Mouse (Mus musculus): ENCODE measurements at regions not wholly inside any gene's neighbourhood (a gene's known extent, or its start where the extent isn't known, plus 50 kb on each side); places are given as distances from the start of the nearest gene placed in this dataset.

- TF ChIP-seq CTCF (IDR thresholded peaks at IDR 0.05; ENCODE audit: low read depth) (no peak), EP300 (IDR thresholded peaks at IDR 0.05; ENCODE audit: low read depth) (no peak)
Measured at GRCm38 (mm10) chr1:41186991-41187390, 381.6 kb downstream of the Tmem182 start.

Measured in heart, postnatal 0 days (tissue).